Mouse (Mus musculus) activated CD4-positive, CD25-positive, alpha-beta regulatory T cell, adult 4 months (primary cell): ENCODE measurements around the gene Pacs1. TPM values are rescaled to one million over a fixed set of nuclear protein-coding genes. Genes with fewer than 3 reads are reported as not detected.
A peak's percentile ranks its signal among the peaks of the same experiment; 100 is the strongest.
"Not testable (repeated sequence)": the region's sequence is repeated elsewhere in the genome, so short reads cannot be mapped to it uniquely, and the experiment has no call there.

ENCODE experiments used
- ATAC-seq: one replicate; pipeline ENCODE4 v1.8.0; 2017
- polyA plus RNA-seq, 2 experiments: library from polyadenylated mRNA; unstranded; fragments of 100-300 nt; shearing (Covaris generic); gene quantifications; one replicate each; pipeline ENCODE4 v1.2.1; 2017

Pacs1 gene
- polyA plus RNA-seq, 2 experiments from 2014 or later, result 15.7 to 16.3 TPM

- no peak for ATAC-seq
Measured at GRCm38 (mm10) chr19:5094746-5095417, 178.0 kb downstream of the Pacs1 start.

GRCm38 (mm10) chr19:5094243-5094632, 178.7 kb downstream of the Pacs1 start:
- peak; percentile 60 for ATAC-seq

DNA sequence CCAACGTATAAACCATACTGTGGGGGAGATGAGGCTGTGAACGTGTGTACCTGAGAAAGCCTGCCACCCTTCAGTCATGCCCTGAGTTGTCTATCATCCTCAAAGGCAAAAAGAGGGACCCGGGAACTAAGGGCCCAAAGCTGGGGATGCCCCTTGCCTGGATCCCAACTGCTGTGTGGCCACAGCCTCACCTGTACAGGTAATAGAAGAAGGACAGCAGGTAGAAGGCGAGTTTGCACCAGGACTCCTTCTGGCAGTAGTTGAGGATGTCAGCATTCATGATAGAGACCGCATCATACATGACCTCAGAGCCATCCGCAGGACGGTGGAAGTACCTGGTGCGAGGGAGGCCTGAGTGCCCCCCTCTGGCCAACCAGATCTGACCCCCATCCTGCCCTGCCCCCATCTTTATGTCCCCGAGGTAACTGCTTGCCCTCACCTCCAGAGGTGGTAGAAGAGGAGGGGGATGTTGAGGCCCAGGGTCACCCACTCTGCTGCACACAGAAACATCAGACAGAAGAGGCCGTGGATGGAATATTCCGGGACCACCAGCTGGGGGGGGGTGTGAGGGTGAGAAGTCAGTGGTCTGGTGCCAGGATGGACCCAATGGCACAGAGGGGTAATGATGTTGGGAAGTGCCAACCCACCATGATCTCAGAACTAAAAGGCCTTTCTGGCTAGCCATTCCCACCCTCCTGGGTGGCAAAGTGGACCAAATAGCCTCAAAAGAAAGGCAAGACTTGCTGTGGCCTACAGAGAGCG, 179.3 kb downstream of the Pacs1 start:
- no peak for ATAC-seq

- no peak for ATAC-seq
Measured at GRCm38 (mm10) chr19:5092083-5092482, 180.8 kb downstream of the Pacs1 start.

DNA sequence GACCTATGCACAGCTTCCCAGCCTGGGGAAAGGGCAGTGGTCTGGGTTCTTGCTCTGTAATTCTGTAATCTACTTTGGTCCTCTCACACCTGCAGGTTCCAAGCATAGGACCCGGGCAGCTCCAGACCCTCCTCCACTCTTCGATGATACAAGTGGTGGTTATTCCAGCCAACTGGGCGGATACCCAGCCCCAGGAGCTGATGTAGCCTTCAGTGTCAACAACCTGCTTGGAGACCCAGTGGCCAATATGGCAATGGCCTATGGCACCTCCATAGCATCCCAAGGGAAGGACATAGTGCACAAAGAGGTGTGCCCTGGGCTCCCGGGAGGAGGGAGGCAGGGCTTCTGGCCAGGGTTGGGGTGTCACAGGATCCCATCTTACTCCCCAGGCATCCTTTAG, 183.6 kb downstream of the Pacs1 start:
- ATAC-seq, result no peak

DNA sequence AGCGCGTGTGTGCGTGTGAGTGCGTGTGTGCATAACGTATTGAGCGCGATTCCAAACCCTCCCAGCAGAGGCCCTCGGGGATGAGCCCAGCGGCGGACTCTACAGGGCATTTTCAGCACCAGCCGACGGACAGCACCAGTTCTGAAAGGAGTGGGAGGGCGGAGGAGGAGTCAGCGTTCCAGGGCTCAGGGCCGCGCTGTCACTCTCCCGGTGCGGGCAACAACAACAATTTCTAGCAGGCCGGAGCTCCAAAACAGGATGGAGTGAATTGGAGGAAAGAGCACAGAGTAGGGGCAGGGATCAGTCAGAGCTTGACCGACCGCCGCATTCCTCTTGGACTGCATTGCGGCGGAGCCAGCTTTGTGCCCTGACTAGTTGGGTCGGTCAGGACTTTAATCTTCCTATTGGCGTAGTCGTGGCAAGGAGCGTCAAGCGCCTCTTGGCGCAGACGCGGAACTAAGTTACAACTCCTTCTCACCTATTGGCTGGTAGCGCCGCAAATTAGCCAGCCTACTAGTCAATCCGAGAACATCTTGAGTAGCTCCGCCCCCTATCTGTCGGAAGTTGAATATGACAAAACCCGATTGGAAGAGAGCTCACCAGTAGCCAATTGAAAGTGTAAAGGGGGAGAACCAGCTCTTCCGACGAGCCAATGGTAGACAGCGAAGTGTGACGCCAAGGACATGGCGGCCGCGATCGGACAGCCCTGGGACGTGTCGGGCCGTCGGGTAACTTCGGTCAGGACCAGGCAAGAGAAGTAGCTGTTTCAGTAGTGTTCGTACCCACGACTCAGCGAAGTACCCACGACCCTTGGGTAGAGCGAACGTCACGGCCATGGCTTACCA, 184.8 kb downstream of the Pacs1 start, which contains the start of gene Yif1a:
Yif1a (plus strand) TSS at position 655 of the 845 bp plus-strand sequence.
- peak; percentile 95 for ATAC-seq

- ATAC-seq, result not testable (repeated sequence)
Measured at GRCm38 (mm10) chr19:5086533-5086932, 186.4 kb downstream of the Pacs1 start.

DNA sequence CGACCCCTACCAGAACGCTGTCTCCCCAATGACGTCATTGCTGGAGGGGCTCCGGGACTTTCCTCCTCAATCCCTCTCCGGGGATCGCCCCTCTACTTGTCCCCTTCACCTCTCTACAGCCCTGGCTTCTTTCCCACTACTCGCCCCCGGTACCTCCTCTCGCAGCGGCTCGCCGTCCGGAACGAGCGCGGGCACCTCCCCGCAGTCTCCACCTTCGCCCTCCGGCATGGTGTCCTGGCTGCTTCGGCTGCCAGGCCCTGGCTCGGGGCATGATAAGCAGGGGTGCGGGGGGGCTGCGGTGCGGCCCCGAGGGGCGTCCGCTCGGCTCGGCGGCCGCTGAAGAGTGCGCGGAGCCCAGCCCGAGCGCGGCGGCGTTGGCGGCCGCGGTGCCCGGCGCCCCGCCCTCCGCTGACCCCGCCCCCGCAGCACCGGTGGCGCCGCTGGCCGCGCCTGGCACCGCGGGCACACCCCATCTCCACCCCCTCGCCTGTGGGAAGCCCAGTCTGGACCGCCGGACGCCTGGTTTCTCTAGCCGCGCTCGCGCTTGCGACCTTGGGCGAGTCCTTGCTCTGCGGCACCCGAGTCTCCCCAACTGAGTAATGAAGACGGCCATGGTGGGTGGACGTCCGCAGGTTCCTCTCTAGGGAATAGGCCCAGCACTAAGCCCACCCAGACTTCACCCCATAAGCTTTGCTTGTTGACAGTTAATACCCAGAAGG, 187.6 kb downstream of the Pacs1 start, which contains the start of gene Tmem151a:
Tmem151a (minus strand) TSS at position 387 of the 719 bp plus-strand sequence.
- no peak for ATAC-seq

GRCm38 (mm10) chr19:5084834-5085144, 188.1 kb downstream of the Pacs1 start:
- ATAC-seq, result no peak

- ATAC-seq, result no peak
Measured at GRCm38 (mm10) chr19:5083961-5084833, 188.7 kb downstream of the Pacs1 start.

Other genes starting within 250 kb of the Pacs1 start
- gene Slc29a2, start 249.3 kb downstream of the Pacs1 start, polyA plus RNA-seq, result 1 to 10 TPM in 1 of 2 experiments, under 1 TPM in 1; 0.46 to 2.1 TPM
- 10 to 100 TPM; 10.5 to 13.4 TPM for gene B4gat1, start 234.3 kb downstream of the Pacs1 start, polyA plus RNA-seq
- gene AC124502.3, start 234.2 kb downstream of the Pacs1 start, polyA plus RNA-seq, result under 1 TPM; 0.40 to 0.68 TPM
- 100 to 1,000 TPM in 1 of 2 experiments, 10 to 100 TPM in 1; 91.4 to 102 TPM for gene Brms1, start 231.8 kb downstream of the Pacs1 start, polyA plus RNA-seq
- under 1 TPM in 1 of 2 experiments, not detected in 1; 0.13 TPM for gene Rin1, start 222.6 kb downstream of the Pacs1 start, polyA plus RNA-seq
- not detected for gene Cd248, start 205.0 kb downstream of the Pacs1 start, polyA plus RNA-seq
- not detected for gene Tmem151a, start 187.6 kb downstream of the Pacs1 start, polyA plus RNA-seq
- 10 to 100 TPM; 49.2 to 51.1 TPM for gene Yif1a, start 184.6 kb downstream of the Pacs1 start, polyA plus RNA-seq
- gene Cnih2, start 174.6 kb downstream of the Pacs1 start, polyA plus RNA-seq, result not detected
- 100 to 1,000 TPM; 118 to 143 TPM for gene Rab1b, start 166.0 kb downstream of the Pacs1 start, polyA plus RNA-seq
- gene Klc2, start 154.6 kb downstream of the Pacs1 start, polyA plus RNA-seq, result 1 to 10 TPM; 4.6 to 6.7 TPM
- 100 to 1,000 TPM; 299 to 359 TPM for gene Sf3b2, start 22.3 kb upstream of the Pacs1 start, polyA plus RNA-seq
- under 1 TPM in 1 of 2 experiments, not detected in 1; 0.13 TPM for gene Gal3st3, start 25.2 kb upstream of the Pacs1 start, polyA plus RNA-seq
- gene Catsper1, start 62.6 kb upstream of the Pacs1 start, polyA plus RNA-seq, result not detected
- 1 to 10 TPM; 7.8 to 7.9 TPM for gene Cst6, start 76.5 kb upstream of the Pacs1 start, polyA plus RNA-seq
- 10 to 100 TPM; 43.7 to 51.9 TPM for gene Eif1ad, start 93.6 kb upstream of the Pacs1 start, polyA plus RNA-seq
- 100 to 1,000 TPM; 291 to 328 TPM for gene Banf1, start 94.0 kb upstream of the Pacs1 start, polyA plus RNA-seq
- 10 to 100 TPM; 16.7 to 34.3 TPM for gene Sart1, start 115.6 kb upstream of the Pacs1 start, polyA plus RNA-seq
- not detected for gene Tsga10ip, start 129.4 kb upstream of the Pacs1 start, polyA plus RNA-seq
- gene Drap1, start 151.9 kb upstream of the Pacs1 start, polyA plus RNA-seq, result 10 to 100 TPM; 50.3 to 53.6 TPM
- 10 to 100 TPM; 17.6 to 18.6 TPM for gene AI837181, start 152.0 kb upstream of the Pacs1 start, polyA plus RNA-seq
- not detected for gene Fosl1, start 174.4 kb upstream of the Pacs1 start, polyA plus RNA-seq
- 1 to 10 TPM; 1.1 to 1.2 TPM for gene Ccdc85b, start 184.8 kb upstream of the Pacs1 start, polyA plus RNA-seq
- gene Fibp, start 187.5 kb upstream of the Pacs1 start, polyA plus RNA-seq, result 10 to 100 TPM; 65.0 to 84.0 TPM
- gene Ctsw, start 195.4 kb upstream of the Pacs1 start, polyA plus RNA-seq, result 100 to 1,000 TPM; 175 to 215 TPM
- 1 to 10 TPM; 1.5 to 1.9 TPM for gene Efemp2, start 200.8 kb upstream of the Pacs1 start, polyA plus RNA-seq
- 10 to 100 TPM; 34.3 to 39.7 TPM for gene Mus81, start 215.3 kb upstream of the Pacs1 start, polyA plus RNA-seq
- gene Cfl1, start 217.3 kb upstream of the Pacs1 start, polyA plus RNA-seq, result 1,000 to 10,000 TPM; 2,749 to 2,812 TPM
- gene 1700020D05Rik, start 230.7 kb upstream of the Pacs1 start, polyA plus RNA-seq, result under 1 TPM; 0.33 to 0.51 TPM
- 10 to 100 TPM; 16.3 to 18.4 TPM for gene Snx32, start 237.4 kb upstream of the Pacs1 start, polyA plus RNA-seq